Mouse (Mus musculus): ENCODE results near the gene Anxa7. TPM values are rescaled to one million over a fixed set of nuclear protein-coding genes. Genes with fewer than 3 reads are reported as not detected.

Anxa7 gene
- total RNA-seq, 2 experiments from 2014 or later = 108 to 119 TPM

DNA sequence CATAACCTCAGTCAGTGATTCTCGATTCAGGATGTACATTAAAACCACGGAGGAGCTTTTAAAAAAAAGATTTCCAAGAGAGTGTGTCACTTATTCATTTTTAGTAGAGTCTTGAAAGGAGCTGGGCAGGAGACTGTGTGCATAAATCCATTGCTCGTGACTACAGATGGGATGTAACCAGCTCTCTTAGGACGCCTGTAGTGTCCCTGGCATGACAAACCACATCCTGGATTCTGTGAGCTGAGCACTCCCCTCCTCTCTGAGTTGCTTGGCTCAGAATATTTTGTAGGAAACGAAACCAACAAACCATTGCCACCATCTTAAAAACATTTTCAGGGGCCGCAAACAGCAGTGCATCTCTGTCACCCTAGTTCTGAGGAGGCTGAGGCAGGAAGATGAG is 43.0 kb downstream of the Anxa7 start:
- DNase-seq = no peak

- no peak for DNase-seq
Observed at GRCm38 (mm10) chr14:20432420-20432819, 47.5 kb downstream of the Anxa7 start.

- no peak for DNase-seq
Observed at GRCm38 (mm10) chr14:20431726-20432125, 48.2 kb downstream of the Anxa7 start.

DNA sequence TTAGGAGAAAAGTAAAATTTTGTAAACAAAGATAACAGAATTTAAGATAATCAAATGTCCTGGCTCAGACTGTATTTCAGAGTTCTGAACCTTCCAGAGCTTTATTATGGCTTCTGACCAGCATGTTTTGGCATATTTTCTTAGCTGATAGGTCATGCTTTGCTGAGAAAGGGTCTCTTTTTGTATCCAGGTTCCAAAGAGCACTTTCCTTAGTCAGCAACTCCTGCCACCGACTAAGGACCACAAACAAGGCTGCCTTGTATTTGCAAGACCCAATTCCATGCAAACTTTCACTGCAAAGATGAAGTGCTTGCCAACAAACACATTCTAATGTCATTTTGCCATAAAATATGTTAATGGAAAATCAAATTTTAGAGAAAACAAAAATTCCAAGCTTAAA is 50.1 kb downstream of the Anxa7 start:
- no peak for DNase-seq

DNA sequence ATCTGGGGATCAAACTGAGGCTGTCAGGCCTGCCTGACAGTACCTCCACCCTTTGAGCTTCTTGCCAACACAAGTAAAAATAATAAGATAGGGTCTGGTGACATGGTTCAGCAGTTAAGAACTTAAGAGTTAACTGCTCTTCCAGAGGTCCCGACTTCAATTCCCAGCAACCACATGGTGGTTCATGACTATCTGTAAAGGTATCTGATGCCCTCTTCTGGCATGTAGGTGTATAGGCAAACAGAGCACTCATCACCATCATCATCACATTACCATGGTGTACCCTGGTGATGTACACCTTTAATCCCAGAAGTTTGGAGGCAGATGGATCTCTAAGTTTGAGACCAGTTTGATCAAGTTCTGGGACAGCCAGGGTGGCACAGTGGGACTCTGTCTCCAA is 51.3 kb downstream of the Anxa7 start:
- DNase-seq = no peak

DNA sequence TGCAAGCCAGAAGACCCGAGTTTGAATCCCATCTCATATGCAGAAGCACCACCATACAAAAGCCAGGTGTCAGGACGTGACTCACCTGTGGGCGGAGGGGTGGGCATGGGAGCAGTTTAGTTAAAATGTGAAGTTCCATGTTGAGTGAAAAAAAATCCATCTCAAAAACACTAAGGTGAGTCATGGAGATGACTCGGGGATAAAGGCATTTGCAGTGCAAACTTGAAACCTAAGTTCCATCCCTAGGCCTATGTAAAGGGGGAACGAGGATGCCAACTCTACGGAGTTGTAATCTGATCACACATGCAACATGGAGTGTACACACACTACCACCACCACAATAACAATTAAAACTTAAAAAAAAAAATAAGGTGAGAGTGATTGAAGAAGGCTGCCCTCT is 56.9 kb downstream of the Anxa7 start:
- DNase-seq = no peak

- peak in 1 of 2 experiments; percentile 33 for DNase-seq
Observed at GRCm38 (mm10) chr14:20422257-20422656, 57.7 kb downstream of the Anxa7 start.

Other genes with a start within 250 kb of the Anxa7 start
- not detected for gene Kcnk16, start 210.9 kb downstream of the Anxa7 start, total RNA-seq (2021)
- gene Nudt13, start 185.4 kb downstream of the Anxa7 start, total RNA-seq (2021) = 10 to 100 TPM; 38.7 to 47.9 TPM
- gene Ecd, start 132.0 kb downstream of the Anxa7 start, total RNA-seq (2021) = 10 to 100 TPM; 40.9 to 42.2 TPM
- 10 to 100 TPM; 32.4 to 33.8 TPM for gene Fam149b, start 132.0 kb downstream of the Anxa7 start, total RNA-seq (2021)
- gene Dnajc9, start 91.2 kb downstream of the Anxa7 start, total RNA-seq (2021) = 10 to 100 TPM; 30.8 to 39.5 TPM
- gene Mrps16, start 86.5 kb downstream of the Anxa7 start, total RNA-seq (2021) = 10 to 100 TPM; 70.9 to 73.6 TPM
- gene Cfap70, start 27.9 kb downstream of the Anxa7 start, total RNA-seq (2021) = 1 to 10 TPM; 1.1 to 2.6 TPM
- gene Mss51, start 16.8 kb upstream of the Anxa7 start, total RNA-seq (2021) = 1 to 10 TPM in 1 of 2 experiments, under 1 TPM in 1; 0.79 to 1.0 TPM
- gene Ppp3cb, start 66.4 kb upstream of the Anxa7 start, total RNA-seq (2021) = 10 to 100 TPM; 66.8 to 67.6 TPM
- gene Usp54, start 160.9 kb upstream of the Anxa7 start, total RNA-seq (2021) = 10 to 100 TPM; 14.1 to 14.6 TPM
- gene Myoz1, start 176.4 kb upstream of the Anxa7 start, total RNA-seq (2021) = not detected
- gene Synpo2l, start 188.2 kb upstream of the Anxa7 start, total RNA-seq (2021) = under 1 TPM; 0.30 TPM
- gene Sec24c, start 194.2 kb upstream of the Anxa7 start, total RNA-seq (2021) = 100 to 1,000 TPM; 129 to 143 TPM
- 10 to 100 TPM; 17.8 to 21.4 TPM for gene Fut11, start 214.8 kb upstream of the Anxa7 start, total RNA-seq (2021)
- gene Chchd1, start 222.9 kb upstream of the Anxa7 start, total RNA-seq (2021) = 10 to 100 TPM; 82.0 to 94.3 TPM
- 100 to 1,000 TPM in 1 of 2 experiments, 10 to 100 TPM in 1; 97.8 to 135 TPM for gene Zswim8, start 227.4 kb upstream of the Anxa7 start, total RNA-seq (2021)

Measured in adrenal gland, postnatal 36 days (tissue).